Mouse (Mus musculus) heart, embryonic 11.5 days (tissue): ENCODE results near the gene Pin1. TPM values are rescaled to one million over a fixed set of nuclear protein-coding genes. Genes with fewer than 3 reads are reported as not detected.

Experiments used
- ATAC-seq: fragments of 200-750 bp; cut with Nextera tagmentation; replicated peaks from 2 replicates; pipeline ENCODE4 v1.8.0; 2017; ENCODE audit warnings: moderate library complexity; ENCODE audit not compliant: insufficient number of reproducible peaks, low FRiP score, low TSS enrichment
- H3K27ac ChIP-seq: fragments of 300-500 bp; sonication (generic); 2 replicates; pipeline ENCODE4 v1.5.1; 2014; ENCODE audit warnings: mild to moderate bottlenecking, low read depth, low read length
- H3K27me3 ChIP-seq: fragments of 300-500 bp; sonication (generic); 2 replicates; pipeline ENCODE4 v1.6.1; 2014; ENCODE audit warnings: mild to moderate bottlenecking, low read length, mixed read lengths; ENCODE audit not compliant: control insufficient read depth, insufficient read depth
- H3K36me3 ChIP-seq: fragments of 300-500 bp; sonication (generic); 2 replicates; pipeline ENCODE4 v1.6.1; 2014; ENCODE audit warnings: mild to moderate bottlenecking, low read length, moderate library complexity, mixed read lengths; ENCODE audit not compliant: control insufficient read depth, insufficient read depth
- H3K4me1 ChIP-seq: fragments of 300-500 bp; sonication (generic); 2 replicates; pipeline ENCODE4 v1.6.1; 2014; ENCODE audit warnings: low read length; ENCODE audit not compliant: control insufficient read depth, insufficient read depth
- H3K4me2 ChIP-seq: fragments of 300-500 bp; sonication (generic); 2 replicates; pipeline ENCODE4 v1.6.1; 2014; ENCODE audit warnings: mild to moderate bottlenecking, moderate library complexity
- H3K4me3 ChIP-seq: fragments of 300-500 bp; sonication (generic); 2 replicates; pipeline ENCODE4 v1.5.1; 2014; ENCODE audit warnings: low read depth, low read length
- H3K9ac ChIP-seq: fragments of 300-500 bp; sonication (generic); 2 replicates; pipeline ENCODE4 v1.6.1; 2014; ENCODE audit warnings: mild to moderate bottlenecking, low read depth, low read length, moderate library complexity
- H3K9me3 ChIP-seq: fragments of 300-500 bp; sonication (generic); replicated peaks from 2 replicates; pipeline ENCODE4 v1.6.1; 2016; ENCODE audit warnings: low read length; ENCODE audit not compliant: control insufficient read depth
- WGBS: fragments of 180-500 bp; shearing (Covaris S2); extraction: QIAGEN DNeasy Blood & Tissue Kit; methylation state at CpG from one replicate; pipeline ENCODE4 v1.1.7; 2014; ENCODE audit not compliant: insufficient replicate concordance; 5-methylcytosine and 5-hydroxymethylcytosine counted together
- polyA plus RNA-seq: library from polyadenylated mRNA; unstranded; fragments of >200 nt; fragmentation: Nextera tagmentation; extraction: Ambion mirVana; gene quantifications from 2 replicates; pipeline ENCODE4 v1.2.1, GENCODE M21; 2014

The Pin1 gene
- polyA plus RNA-seq, 1 experiment from 2014 or later: 53.1 TPM

- Histone ChIP-seq H3K4me3 (no peak overlapping the region), H3K36me3 (peaks cover 6% of the 10 kb centered on the region; the same call in 1 of the 2 replicates), H3K4me2 (no peak overlapping the region), H3K9me3 (no peaks in the 10 kb centered on the region), H3K9ac (no peak overlapping the region), H3K27ac (no peak overlapping the region), H3K27me3 (no peaks in the 10 kb centered on the region), H3K4me1 (peaks cover 5% of the 10 kb centered on the region; the same call in 1 of the 2 replicates)
- WGBS: 82% methylated on average over 3 of the region's 3 CpGs
- ATAC-seq: no peak
Measured at GRCm38 (mm10) chr9:20636256-20636655, 15.6 kb upstream of the Pin1 start.

- Histone ChIP-seq H3K27ac (no peak overlapping the region), H3K9me3 (no peaks in the 10 kb centered on the region), H3K4me1 (peaks cover 9% of the 10 kb centered on the region; the same call in 1 of the 2 replicates), H3K27me3 (no peaks in the 10 kb centered on the region), H3K4me3 (no peak overlapping the region), H3K4me2 (no peak overlapping the region), H3K9ac (no peak overlapping the region), H3K36me3 (peaks cover 6% of the 10 kb centered on the region; the same call in 1 of the 2 replicates)
- WGBS: 71% methylated on average over 2 of the region's 2 CpGs
- no peak for ATAC-seq
Measured at GRCm38 (mm10) chr9:20636790-20637189, 15.1 kb upstream of the Pin1 start.

GRCm38 (mm10) chr9:20638552-20638951 lies 13.3 kb upstream of the Pin1 start:
- Histone ChIP-seq H3K9ac (no peak overlapping the region), H3K27ac (no peak overlapping the region), H3K4me3 (no peak overlapping the region), H3K36me3 (peaks cover 6% of the 10 kb centered on the region; the same call in 1 of the 2 replicates), H3K4me2 (no peak overlapping the region), H3K27me3 (no peaks in the 10 kb centered on the region), H3K4me1 (peaks cover 12% of the 10 kb centered on the region; the same call in 1 of the 2 replicates), H3K9me3 (no peaks in the 10 kb centered on the region)
- ATAC-seq: no peak
- 85% methylated on average over 19 of the region's 19 CpGs for WGBS

- ATAC-seq: no peak
- no peak overlapping the region for H3K9ac ChIP-seq
- peaks cover 15% of the 10 kb centered on the region; the same call in 1 of the 2 replicates for H3K4me1 ChIP-seq
- H3K9me3 ChIP-seq: no peaks in the 10 kb centered on the region
- H3K4me2 ChIP-seq: no peak overlapping the region
- peaks cover 6% of the 10 kb centered on the region; the same call in 1 of the 2 replicates for H3K36me3 ChIP-seq
- no peaks in the 10 kb centered on the region for H3K27me3 ChIP-seq
- no peak overlapping the region for H3K27ac ChIP-seq
- 93% methylated on average over 4 of the region's 4 CpGs for WGBS
- no peak overlapping the region for H3K4me3 ChIP-seq
Measured at GRCm38 (mm10) chr9:20639486-20639885, 12.4 kb upstream of the Pin1 start.

- no peak for ATAC-seq
Measured at GRCm38 (mm10) chr9:20641501-20641900, 10.4 kb upstream of the Pin1 start.

GRCm38 (mm10) chr9:20642101-20642895 lies 9.6 kb upstream of the Pin1 start, which contains the start of gene Ubl5:
Ubl5 (plus strand) TSS chr9:20642878.
- H3K4me3 ChIP-seq: peak within 1 kb of the TSS; percentile 97
- ATAC-seq: peak; percentile 90
- peaks cover 18% of the 10 kb centered on the region for H3K4me1 ChIP-seq
- no peaks in the 10 kb centered on the region for H3K27me3 ChIP-seq
- WGBS: under 1% methylated on average over 51 of the region's 51 CpGs
- H3K27ac ChIP-seq: peak within 1 kb of the TSS; percentile 94
- H3K9ac ChIP-seq: peak within 1 kb of the TSS; percentile 91
- H3K9me3 ChIP-seq: no peaks in the 10 kb centered on the region
- peak within 1 kb of the TSS; percentile 98 for H3K4me2 ChIP-seq
- peaks cover 6% of the 10 kb centered on the region; the same call in 1 of the 2 replicates for H3K36me3 ChIP-seq

More at GRCm38 (mm10) chr9:20641501-20641900, 10.4 kb upstream of the Pin1 start:
- H3K4me2 ChIP-seq: peak overlapping the region; percentile 98
- no peaks in the 10 kb centered on the region for H3K27me3 ChIP-seq
- H3K4me3 ChIP-seq: peak overlapping the region; percentile 97
- H3K4me1 ChIP-seq: peaks cover 18% of the 10 kb centered on the region
- H3K9me3 ChIP-seq: no peaks in the 10 kb centered on the region
- H3K36me3 ChIP-seq: peaks cover 6% of the 10 kb centered on the region; the same call in 1 of the 2 replicates
- no peak overlapping the region; the same call in 1 of the 2 replicates for H3K27ac ChIP-seq
- 20% methylated on average over 6 of the region's 6 CpGs for WGBS
- H3K9ac ChIP-seq: peak overlapping the region; percentile 91

- WGBS: under 1% methylated on average over 30 of the region's 30 CpGs
- Histone ChIP-seq H3K4me1 (peaks cover 18% of the 10 kb centered on the region), H3K27me3 (no peaks in the 10 kb centered on the region), H3K9ac (peak overlapping the region; percentile 91), H3K36me3 (peaks cover 6% of the 10 kb centered on the region; the same call in 1 of the 2 replicates), H3K4me2 (peak overlapping the region; percentile 98), H3K9me3 (no peaks in the 10 kb centered on the region), H3K4me3 (peak overlapping the region; percentile 97), H3K27ac (peak overlapping the region; percentile 94)
- peak; percentile 83 for ATAC-seq
Measured at GRCm38 (mm10) chr9:20642896-20643466, 8.9 kb upstream of the Pin1 start.

GRCm38 (mm10) chr9:20643781-20644180 lies 8.1 kb upstream of the Pin1 start:
- Histone ChIP-seq H3K9ac (peak overlapping the region; percentile 91), H3K9me3 (no peaks in the 10 kb centered on the region), H3K4me2 (peak overlapping the region; percentile 98), H3K4me1 (peaks cover 14% of the 10 kb centered on the region), H3K36me3 (peaks cover 2% of the 10 kb centered on the region; the same call in 1 of the 2 replicates), H3K4me3 (peak overlapping the region; percentile 97), H3K27me3 (no peaks in the 10 kb centered on the region), H3K27ac (peak overlapping the region; percentile 94; the same call in 1 of the 2 replicates)
- 8% methylated on average over 13 of the region's 13 CpGs for WGBS
- no peak for ATAC-seq
